Mouse (Mus musculus) kidney, postnatal 0 days (tissue): ENCODE data around the gene Zdhhc23. TPM values are rescaled to one million over a fixed set of nuclear protein-coding genes. Genes with fewer than 3 reads are reported as not detected.

Experiments used
- ATAC-seq: fragments of 200-750 bp; cut with Nextera tagmentation; replicated peaks from 2 replicates; pipeline ENCODE4 v1.8.0; 2017; ENCODE audit warnings: low read depth, moderate number of reproducible peaks, moderate TSS enrichment, moderate library complexity; ENCODE audit not compliant: low FRiP score
- DNase-seq: peaks from one replicate; pipeline ENCODE4 v3.0.0-alpha.2; 2016; ENCODE audit warnings: low spot score
- H3K27ac ChIP-seq: fragments of 300-500 bp; sonication (generic); 2 replicates; pipeline ENCODE4 v1.5.1; 2014; ENCODE audit warnings: mild to moderate bottlenecking
- H3K27me3 ChIP-seq: fragments of 300-500 bp; sonication (generic); 2 replicates; pipeline ENCODE4 v1.6.1; 2014; ENCODE audit warnings: low read length, mixed read lengths; ENCODE audit not compliant: insufficient read depth
- H3K36me3 ChIP-seq: fragments of 300-500 bp; sonication (generic); 2 replicates; pipeline ENCODE4 v1.6.1; 2014; ENCODE audit warnings: low read length, mixed read lengths; ENCODE audit not compliant: insufficient read depth
- H3K4me1 ChIP-seq: fragments of 300-500 bp; sonication (generic); replicated peaks from 2 replicates; pipeline ENCODE4 v1.6.1; 2014; ENCODE audit warnings: antibody characterized with exemption, low read length, mixed read lengths; ENCODE audit not compliant: insufficient read depth
- H3K4me2 ChIP-seq: fragments of 300-500 bp; sonication (generic); 2 replicates; pipeline ENCODE4 v1.6.1; 2014; ENCODE audit warnings: mild to moderate bottlenecking, low read length, moderate library complexity, mixed read lengths
- H3K4me3 ChIP-seq: fragments of 300-500 bp; sonication (generic); replicated peaks from 2 replicates; pipeline ENCODE4 v1.5.1; 2014; ENCODE audit warnings: low read depth, low read length
- H3K9ac ChIP-seq: fragments of 300-500 bp; sonication (generic); 2 replicates; pipeline ENCODE4 v1.6.1; 2014; ENCODE audit warnings: low read depth, low read length
- H3K9me3 ChIP-seq: fragments of 300-500 bp; sonication (generic); replicated peaks from 2 replicates; pipeline ENCODE4 v1.6.1; 2016; ENCODE audit warnings: low read length, inconsistent platforms, mixed read lengths
- CTCF ChIP-seq: IDR thresholded peaks from 2 replicates; pipeline ENCODE4 v1.5.1; 2016; ENCODE audit warnings: antibody characterized with exemption, low read depth, mild to moderate bottlenecking, moderate library complexity
- WGBS: fragments of 180-500 bp; shearing (Covaris S2); extraction: QIAGEN DNeasy Blood & Tissue Kit; methylation state at CpG from one replicate; pipeline ENCODE4 v1.1.7; 2014; 5-methylcytosine and 5-hydroxymethylcytosine counted together
- polyA plus RNA-seq: library from polyadenylated mRNA; unstranded; fragments of >200 nt; fragmentation: Nextera tagmentation; extraction: Ambion mirVana; gene quantifications from 2 replicates; pipeline ENCODE4 v1.2.1, GENCODE M21; 2015

The Zdhhc23 gene
- polyA plus RNA-seq, 1 experiment from 2014 or later, result 2.3 TPM

DNA sequence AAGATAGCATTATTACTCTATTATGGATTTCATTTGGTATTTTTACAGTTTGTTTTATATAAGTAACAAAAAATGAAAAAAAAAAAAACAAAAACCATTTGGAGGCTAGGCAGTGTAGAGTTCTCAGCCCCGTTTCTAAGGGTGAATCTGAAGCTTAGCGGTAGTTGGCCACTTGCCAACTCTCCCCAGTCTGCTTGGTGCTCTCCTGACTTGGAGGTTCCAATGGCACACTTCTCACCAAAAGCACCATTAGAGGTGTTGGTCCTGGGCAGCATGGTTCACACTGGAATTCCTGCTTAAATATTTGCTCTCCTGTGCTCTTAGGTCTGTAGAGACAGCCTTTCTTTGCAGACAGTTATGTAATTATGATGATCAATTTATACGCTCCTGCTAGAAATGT, 44.2 kb downstream of the Zdhhc23 start:
- no peak overlapping the region for H3K4me2 ChIP-seq
- H3K27ac ChIP-seq, result no peak overlapping the region
- H3K4me3 ChIP-seq, result no peak overlapping the region
- H3K27me3 ChIP-seq, result no peaks in the 10 kb centered on the region
- no peaks in the 10 kb centered on the region for H3K4me1 ChIP-seq
- no peaks in the 10 kb centered on the region for H3K36me3 ChIP-seq
- no peak for ATAC-seq
- 65% methylated on average over 3 of the region's 3 CpGs for WGBS
- H3K9me3 ChIP-seq, result no peaks in the 10 kb centered on the region
- H3K9ac ChIP-seq, result no peak overlapping the region
- no peak for DNase-seq
- no peak for TF ChIP-seq CTCF

DNA sequence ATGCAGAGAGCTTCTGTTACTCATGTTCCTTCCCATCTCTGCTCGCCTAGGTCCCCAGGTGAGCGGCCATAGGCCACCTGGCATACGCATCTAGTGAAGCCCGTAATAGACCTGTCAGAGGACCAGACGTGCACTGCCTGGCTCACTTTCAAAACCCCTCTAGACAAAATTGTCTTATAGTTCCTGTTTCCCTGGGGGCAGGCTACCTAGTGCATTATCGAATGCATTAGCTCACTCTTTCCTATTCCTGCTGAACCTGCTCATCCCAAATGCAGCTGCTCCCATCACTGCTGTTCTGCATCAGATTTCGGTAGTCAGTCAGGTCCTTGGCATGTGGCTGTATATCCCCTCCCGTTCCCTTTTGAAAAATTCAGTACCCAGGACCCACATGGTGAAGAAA, 44.7 kb downstream of the Zdhhc23 start:
- no peak overlapping the region for H3K9ac ChIP-seq
- H3K9me3 ChIP-seq, result no peaks in the 10 kb centered on the region
- DNase-seq (no peak), ATAC-seq (no peak)
- no peaks in the 10 kb centered on the region for H3K36me3 ChIP-seq
- H3K4me2 ChIP-seq, result no peak overlapping the region
- no peak overlapping the region for H3K4me3 ChIP-seq
- no peak overlapping the region for H3K27ac ChIP-seq
- WGBS, result 89% methylated on average over 8 of the region's 8 CpGs
- no peaks in the 10 kb centered on the region for H3K27me3 ChIP-seq
- H3K4me1 ChIP-seq, result no peaks in the 10 kb centered on the region
- no peak for TF ChIP-seq CTCF

- Histone ChIP-seq H3K4me1 (no peaks in the 10 kb centered on the region), H3K36me3 (no peaks in the 10 kb centered on the region), H3K9ac (no peak overlapping the region), H3K4me2 (no peak overlapping the region), H3K27me3 (no peaks in the 10 kb centered on the region), H3K27ac (no peak overlapping the region), H3K4me3 (no peak overlapping the region), H3K9me3 (no peaks in the 10 kb centered on the region)
- 86% methylated on average over 6 of the region's 6 CpGs for WGBS
- no peak for TF ChIP-seq CTCF
- DNase-seq (no peak), ATAC-seq (no peak)
Measured at GRCm38 (mm10) chr16:43933041-43933440, 46.5 kb downstream of the Zdhhc23 start.

GRCm38 (mm10) chr16:43932319-43932718, 47.3 kb downstream of the Zdhhc23 start:
- no peak for TF ChIP-seq CTCF
- DNase-seq, result no peak

DNA sequence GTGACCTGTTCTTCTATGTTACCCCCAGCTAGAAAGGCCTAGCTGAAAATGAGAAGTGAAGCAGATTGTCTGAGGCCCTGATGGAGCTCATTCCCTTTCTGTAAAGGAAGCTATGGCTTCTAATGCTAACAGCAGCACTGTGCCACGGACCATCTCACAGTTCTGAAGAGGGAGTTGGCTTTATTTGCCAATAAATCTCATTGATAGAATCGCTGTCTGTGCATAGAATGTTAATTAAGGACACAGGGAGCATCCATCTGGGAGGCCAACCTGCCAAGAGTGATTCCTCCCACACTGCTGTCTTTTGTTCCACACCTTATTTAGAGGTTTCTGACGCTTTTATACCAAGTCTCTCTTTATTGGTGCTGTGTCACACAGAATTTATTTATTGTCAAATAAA, 48.1 kb downstream of the Zdhhc23 start:
- H3K27me3 ChIP-seq, result no peaks in the 10 kb centered on the region
- no peaks in the 10 kb centered on the region for H3K4me1 ChIP-seq
- no peak overlapping the region for H3K27ac ChIP-seq
- no peak for TF ChIP-seq CTCF
- H3K4me3 ChIP-seq, result no peak overlapping the region
- no peak overlapping the region for H3K4me2 ChIP-seq
- WGBS, result 35% methylated on average over 3 of the region's 3 CpGs
- DNase-seq (peak; percentile 77), ATAC-seq (no peak)
- H3K9ac ChIP-seq, result no peak overlapping the region
- no peaks in the 10 kb centered on the region for H3K36me3 ChIP-seq
- H3K9me3 ChIP-seq, result no peaks in the 10 kb centered on the region

More at GRCm38 (mm10) chr16:43932319-43932718, 47.3 kb downstream of the Zdhhc23 start:
- Histone ChIP-seq H3K4me3 (no peak overlapping the region), H3K4me1 (no peaks in the 10 kb centered on the region), H3K36me3 (no peaks in the 10 kb centered on the region), H3K27me3 (no peaks in the 10 kb centered on the region), H3K9ac (no peak overlapping the region), H3K27ac (no peak overlapping the region), H3K4me2 (no peak overlapping the region), H3K9me3 (no peaks in the 10 kb centered on the region)
- 90% methylated on average over 7 of the region's 7 CpGs for WGBS
- ATAC-seq, result no peak

DNA sequence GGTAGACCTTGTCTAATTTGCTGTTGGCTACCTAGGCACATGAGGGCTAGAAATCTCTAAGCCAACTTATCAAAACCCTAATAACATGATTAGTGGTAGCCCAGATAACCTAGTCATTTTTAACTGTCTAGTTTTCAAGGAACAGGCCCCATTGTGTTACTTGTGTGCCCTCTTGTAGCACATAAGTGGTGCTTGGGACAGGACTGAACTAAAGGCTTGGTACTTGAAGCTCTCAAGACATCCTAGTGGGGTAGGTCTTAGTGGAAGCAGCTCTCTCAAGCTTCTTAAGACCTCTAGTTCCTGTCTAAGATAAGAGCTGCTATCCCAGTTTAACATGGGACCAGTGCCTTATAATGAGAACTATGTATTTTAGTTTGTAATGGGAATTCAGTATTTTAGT, 49.0 kb downstream of the Zdhhc23 start:
- no peak overlapping the region for H3K4me3 ChIP-seq
- no peaks in the 10 kb centered on the region for H3K9me3 ChIP-seq
- H3K27ac ChIP-seq, result no peak overlapping the region
- ATAC-seq (no peak), DNase-seq (no peak)
- H3K4me1 ChIP-seq, result no peaks in the 10 kb centered on the region
- no peak overlapping the region for H3K9ac ChIP-seq
- no peaks in the 10 kb centered on the region for H3K27me3 ChIP-seq
- no peak overlapping the region for H3K4me2 ChIP-seq
- no peak for TF ChIP-seq CTCF
- no peaks in the 10 kb centered on the region for H3K36me3 ChIP-seq

GRCm38 (mm10) chr16:43926341-43926859, 53.2 kb downstream of the Zdhhc23 start, which contains the start of gene Qtrt2:
Gene Qtrt2, minus strand, starts transcription at chr16:43926809.
- no peak within 1 kb of the TSS for H3K9ac ChIP-seq
- no peaks in the 10 kb centered on the region for H3K27me3 ChIP-seq
- no peaks in the 10 kb centered on the region for H3K4me1 ChIP-seq
- DNase-seq, result peak; percentile 28
- no peak within 1 kb of the TSS for H3K4me3 ChIP-seq
- H3K4me2 ChIP-seq, result no peak within 1 kb of the TSS
- no peak within 1 kb of the TSS for H3K27ac ChIP-seq
- 65% methylated on average over 6 of the region's 6 CpGs for WGBS
- ATAC-seq, result no peak
- H3K36me3 ChIP-seq, result no peaks in the 10 kb centered on the region
- no peak for TF ChIP-seq CTCF
- no peaks in the 10 kb centered on the region for H3K9me3 ChIP-seq
